Mouse (Mus musculus): ENCODE results near the gene Cpm. TPM values are rescaled to one million over a fixed set of nuclear protein-coding genes. Genes with fewer than 3 reads are reported as not detected.
"Not testable (repeated sequence)": the region's sequence is repeated elsewhere in the genome, so short reads cannot be mapped to it uniquely, and the experiment has no call there.

The Cpm gene
- total RNA-seq, 2 experiments from 2014 or later = 2.6 to 2.7 TPM

DNA sequence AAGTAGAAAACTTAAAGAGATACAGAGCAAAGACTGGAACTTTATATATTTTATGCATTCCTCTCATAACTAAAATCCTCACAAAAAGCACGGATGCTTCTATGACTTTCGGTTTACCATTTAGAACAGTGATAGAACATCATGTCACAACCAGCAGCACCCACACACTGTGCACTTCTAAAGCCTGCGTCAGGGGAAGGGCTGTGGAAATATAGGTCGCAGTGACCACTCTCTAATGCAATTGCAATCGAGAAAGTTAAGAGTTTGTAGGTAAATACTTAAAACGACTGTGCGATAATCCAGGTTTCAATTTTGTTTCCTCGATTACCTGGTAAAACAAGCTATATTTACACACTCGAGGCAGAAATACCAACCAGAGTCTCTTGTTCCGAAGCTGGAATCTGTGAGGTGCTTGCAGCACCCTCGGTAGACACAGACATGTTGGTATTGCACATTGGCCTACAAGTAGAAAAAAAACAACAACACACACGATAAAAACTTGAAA, 80.1 kb downstream of the Cpm start:
- intact Hi-C loops (cut with DNase I) = loop anchor here (10.0 kb wide), 1 partner anchor 355 kb away; no protein-coding TSS in a partner anchor
- DNase-seq = no peak

DNA sequence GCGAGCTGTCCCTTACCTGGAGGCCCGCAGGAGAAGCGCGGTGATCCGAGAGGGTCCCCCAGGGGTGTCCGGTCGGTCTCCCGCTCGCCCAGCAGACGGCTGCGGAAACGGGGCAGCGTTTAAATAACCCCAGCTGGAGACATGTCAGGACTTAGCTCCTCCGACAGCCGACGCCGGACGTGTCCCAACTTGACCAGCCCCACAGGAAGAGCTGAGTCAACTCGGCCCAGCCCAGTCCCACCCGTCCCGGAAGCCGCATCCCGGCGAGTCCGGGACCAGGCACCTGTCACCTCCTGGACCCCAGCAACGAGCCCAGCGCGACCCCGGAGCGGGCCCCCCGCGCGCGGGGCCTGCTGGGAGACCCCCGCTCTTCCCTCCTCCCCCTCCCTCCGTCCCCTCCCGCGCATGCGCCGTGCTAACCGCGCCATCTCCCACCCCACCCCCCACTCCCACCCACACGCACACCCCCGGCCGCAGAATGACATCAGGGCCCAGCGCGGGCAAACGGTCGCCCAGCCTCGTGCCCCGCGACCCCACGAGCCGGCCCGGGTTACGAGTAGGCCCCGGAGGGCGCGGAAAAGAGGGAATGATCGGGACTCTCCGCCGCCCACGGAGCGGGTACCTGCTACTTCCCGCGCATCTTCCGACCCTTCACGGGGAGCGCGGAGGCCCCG, 80.8 kb downstream of the Cpm start:
- intact Hi-C loops (cut with DNase I) = loop anchor here (10.0 kb wide), 1 partner anchor 355 kb away; no protein-coding TSS in a partner anchor
- peak; percentile 64 to 81 for DNase-seq

DNA sequence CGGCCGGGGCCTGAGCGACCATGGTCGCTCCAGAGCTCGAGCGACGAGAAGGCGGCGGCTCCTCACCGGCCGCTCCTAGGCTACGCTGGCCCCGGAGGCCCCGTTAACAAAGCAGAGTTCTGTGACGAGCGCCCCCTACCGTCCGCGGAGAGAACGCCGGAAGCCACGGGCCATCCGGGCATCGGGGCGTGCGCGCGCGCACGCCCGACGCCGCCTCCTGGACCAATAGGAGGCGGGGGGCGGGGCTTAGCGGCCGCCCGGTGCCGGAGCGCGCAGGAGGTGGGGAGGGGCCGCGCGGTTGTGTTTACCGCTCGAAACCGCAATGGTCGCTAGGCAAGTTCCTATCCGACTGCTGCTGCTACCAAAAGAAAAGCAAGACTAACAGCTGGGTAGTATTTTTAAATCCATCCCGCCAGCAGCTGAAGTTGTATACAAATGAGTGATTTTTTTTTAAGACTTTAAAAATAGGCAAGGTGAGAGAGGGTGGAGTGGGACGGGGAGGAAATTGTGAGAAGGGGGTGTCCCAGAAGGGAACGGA, 81.4 kb downstream of the Cpm start, which contains the start of gene Mdm2:
Gene Mdm2, minus strand, starts transcription at position 155 of the 538 bp plus-strand sequence.
- DNase-seq = peak; percentile 97
- intact Hi-C loops (cut with DNase I) = no loop called here

DNA sequence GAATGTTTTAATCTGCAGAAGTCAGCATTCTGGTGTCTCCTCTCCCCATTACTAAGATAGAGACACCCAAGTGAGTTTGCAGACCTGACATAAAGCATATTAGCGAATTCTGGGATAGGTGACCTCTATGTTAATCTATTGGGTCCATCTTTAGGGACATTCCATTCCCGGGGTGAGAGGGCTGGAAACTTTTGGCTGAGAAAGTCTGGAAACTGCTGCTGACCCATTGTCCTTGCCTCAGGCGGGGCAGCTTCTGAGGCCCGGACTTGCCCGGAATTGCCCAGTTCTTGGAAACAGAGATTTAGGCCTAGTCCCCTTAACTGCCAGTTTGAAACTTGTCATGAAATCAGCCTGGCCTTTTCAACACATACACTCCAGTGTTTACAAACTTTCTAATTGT, 82.1 kb downstream of the Cpm start:
- intact Hi-C loops (cut with DNase I) = no loop called here
- DNase-seq = no peak

DNA sequence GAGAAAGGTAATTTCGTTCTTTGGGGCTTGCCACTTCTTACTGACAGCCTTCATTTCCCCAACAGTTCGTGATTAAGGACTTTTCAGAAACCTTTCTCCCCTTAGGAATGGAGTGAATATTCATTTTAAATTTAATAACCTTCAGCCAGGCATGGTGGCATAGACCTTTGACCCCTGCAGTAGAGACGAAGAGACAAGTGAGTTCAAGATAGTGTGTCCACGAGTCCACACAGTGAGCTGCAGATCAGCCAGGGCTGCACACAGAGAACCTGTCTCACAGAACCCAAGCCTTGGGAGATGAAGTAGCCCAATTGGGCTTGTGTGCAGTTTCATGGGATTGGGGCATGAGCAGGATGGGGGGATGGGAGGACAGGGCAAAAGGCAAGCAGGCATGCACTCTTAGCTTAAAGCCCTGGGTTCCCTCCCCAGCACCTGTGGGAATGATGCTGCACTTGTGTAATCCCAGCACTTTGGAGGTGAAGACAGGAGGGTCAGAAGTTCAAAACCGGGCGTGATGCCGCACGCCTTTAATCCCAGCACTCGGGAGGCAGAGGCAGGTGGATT, 83.0 kb downstream of the Cpm start:
- DNase-seq = no peak
- intact Hi-C loops (cut with DNase I) = no loop called here

DNA sequence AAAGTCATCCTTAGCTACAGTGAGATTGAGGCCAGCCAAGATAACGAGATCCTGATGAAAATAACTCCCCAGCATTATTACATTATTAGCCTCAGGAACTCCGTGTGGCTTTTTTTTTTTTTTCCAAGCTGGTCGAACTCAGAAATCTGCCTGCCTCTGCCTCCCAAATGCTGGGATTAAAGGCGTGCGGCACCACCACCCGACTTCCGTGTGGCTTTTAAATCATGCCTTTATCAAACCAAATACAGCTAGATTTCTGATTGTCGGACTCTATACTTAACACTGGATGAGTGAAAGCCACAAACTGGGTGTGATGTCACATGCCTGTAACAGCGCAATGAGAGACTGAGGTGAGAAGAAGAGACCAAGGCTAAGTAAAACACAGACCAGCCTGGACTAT, 83.6 kb downstream of the Cpm start:
- intact Hi-C loops (cut with DNase I) = no loop called here
- DNase-seq = no peak

DNA sequence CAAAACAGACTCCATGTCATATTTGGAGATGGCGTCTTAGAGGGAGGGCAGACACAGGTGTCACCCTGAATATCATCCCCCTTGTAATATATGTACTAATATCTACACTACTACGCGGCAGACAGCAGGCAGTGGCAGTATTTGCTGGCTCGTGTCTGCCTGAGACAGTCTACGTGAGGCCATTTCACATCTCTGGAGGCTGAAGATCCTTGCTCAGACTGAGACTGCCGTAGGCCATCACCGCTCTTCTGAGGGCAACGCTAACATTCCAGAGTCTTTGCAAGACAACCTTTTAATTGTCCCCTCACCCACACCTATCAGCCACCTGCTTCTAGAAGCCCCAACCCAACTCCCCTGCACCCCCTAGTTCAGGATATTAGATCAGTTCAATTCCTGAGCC, 84.2 kb downstream of the Cpm start:
- no peak for DNase-seq
- intact Hi-C loops (cut with DNase I) = no loop called here

DNA sequence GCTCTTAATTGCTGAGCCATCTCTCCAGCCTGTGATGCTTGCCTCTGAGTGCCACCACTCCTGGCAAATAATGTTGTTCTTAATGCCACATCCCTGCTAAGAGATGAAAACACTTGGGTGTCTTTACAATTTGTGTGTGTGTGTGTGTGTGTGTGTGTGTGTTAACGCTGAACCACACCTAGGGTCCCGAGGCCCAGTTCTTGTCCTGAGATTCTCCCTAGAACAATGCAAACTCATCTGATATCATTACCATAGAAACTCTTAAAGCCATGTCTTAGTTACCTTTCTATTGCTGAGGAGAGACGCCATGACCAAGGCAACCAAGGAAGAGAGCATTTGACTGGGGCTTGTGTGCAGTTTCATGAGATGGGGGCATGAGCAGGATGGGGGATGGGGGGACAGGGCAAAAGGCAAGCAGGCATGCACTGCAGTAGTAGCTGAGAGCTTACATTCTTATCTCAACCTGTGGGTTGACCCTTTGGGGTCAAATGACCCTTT, 84.8 kb downstream of the Cpm start:
- intact Hi-C loops (cut with DNase I) = no loop called here
- DNase-seq = no peak

DNA sequence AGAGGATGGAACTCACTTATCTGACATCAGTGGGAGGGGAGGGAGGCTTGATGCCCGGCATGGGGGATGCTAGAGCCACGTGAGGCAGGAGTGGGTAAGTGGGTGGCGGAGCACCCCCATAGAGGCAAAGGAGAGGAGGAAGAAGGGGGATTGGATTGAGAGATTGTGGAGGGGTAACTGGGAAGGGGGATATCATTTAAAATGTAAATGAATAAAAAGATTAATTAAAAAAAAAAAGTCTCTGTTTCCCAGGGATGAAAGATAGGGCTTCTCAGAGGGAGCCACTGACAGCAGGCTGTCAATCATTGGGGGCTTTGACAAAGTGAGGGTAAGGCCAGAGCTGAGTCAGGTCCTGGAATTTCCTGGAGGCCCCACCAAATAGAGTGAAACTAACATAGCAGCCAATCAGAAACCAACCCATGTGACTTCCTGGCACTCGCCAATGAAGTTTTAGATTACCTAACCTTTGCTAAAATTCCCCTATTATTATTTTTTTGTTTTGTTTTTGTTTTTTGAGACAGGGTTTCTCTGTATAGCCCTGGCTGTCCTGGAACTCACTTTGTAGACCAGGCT, 85.7 kb downstream of the Cpm start:
- DNase-seq = no peak
- intact Hi-C loops (cut with DNase I) = no loop called here

DNA sequence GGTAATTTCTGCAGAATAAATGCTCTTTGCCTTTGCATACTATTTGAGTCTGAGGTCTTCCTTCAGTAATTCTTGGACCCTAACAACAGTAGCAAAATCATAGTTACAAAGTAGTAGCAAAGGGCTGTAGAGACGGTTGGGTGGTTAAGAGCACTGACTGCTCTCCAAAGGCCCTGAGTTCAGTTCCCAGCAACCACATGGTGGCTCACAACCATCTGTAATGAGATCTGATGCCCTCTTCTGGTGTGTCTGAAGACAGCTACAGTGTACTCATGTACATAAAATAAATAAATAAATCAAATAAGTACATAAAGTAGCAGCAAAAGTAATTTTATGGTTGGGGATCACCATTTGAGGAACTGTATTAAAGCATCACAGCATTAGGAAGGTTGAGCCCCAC, 86.4 kb downstream of the Cpm start:
- DNase-seq; intact Hi-C loops (cut with DNase I): not testable (repeated sequence)

DNA sequence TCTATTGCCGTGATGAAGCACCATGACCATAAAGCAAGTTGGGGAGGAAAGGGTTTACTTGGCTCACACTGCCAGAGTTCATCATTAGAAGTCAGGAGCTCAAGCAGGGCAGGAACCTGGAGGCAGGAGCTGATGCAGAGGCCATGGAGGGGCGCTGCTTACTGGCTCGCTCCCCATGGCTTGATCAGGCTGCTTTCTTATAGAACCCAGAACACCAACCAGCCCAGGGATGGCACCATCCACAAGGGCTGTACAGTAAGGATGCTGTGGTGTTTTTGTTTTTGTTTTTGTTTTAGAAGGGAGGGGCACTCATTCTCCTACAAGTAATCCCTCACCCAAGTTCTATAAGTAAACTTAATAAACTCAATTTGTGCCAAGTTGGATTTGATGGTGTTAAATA, 87.4 kb downstream of the Cpm start:
- intact Hi-C loops (cut with DNase I) = no loop called here

DNA sequence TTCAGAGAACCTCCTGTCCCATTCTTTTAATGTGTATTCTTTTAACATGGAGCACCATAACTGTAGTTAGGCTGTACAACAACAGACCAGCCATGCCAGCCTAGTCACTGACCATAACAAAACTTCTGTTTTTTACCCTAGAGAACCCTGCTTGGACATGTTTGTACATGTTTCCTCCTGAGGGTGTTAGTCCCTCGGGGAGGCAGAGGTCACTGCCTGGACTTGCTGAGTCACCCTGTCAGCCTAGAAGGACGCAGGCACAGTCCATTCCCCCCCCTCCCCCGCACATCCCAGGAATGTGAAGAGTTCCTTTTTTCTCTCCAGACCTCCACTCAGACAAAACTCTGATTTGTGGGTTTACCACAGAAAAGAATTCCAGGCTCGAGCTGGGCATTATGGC, 88.3 kb downstream of the Cpm start:
- DNase-seq = no peak
- intact Hi-C loops (cut with DNase I) = no loop called here

More for the DNA sequence above, 87.4 kb downstream of the Cpm start:
- no peak for DNase-seq

DNA sequence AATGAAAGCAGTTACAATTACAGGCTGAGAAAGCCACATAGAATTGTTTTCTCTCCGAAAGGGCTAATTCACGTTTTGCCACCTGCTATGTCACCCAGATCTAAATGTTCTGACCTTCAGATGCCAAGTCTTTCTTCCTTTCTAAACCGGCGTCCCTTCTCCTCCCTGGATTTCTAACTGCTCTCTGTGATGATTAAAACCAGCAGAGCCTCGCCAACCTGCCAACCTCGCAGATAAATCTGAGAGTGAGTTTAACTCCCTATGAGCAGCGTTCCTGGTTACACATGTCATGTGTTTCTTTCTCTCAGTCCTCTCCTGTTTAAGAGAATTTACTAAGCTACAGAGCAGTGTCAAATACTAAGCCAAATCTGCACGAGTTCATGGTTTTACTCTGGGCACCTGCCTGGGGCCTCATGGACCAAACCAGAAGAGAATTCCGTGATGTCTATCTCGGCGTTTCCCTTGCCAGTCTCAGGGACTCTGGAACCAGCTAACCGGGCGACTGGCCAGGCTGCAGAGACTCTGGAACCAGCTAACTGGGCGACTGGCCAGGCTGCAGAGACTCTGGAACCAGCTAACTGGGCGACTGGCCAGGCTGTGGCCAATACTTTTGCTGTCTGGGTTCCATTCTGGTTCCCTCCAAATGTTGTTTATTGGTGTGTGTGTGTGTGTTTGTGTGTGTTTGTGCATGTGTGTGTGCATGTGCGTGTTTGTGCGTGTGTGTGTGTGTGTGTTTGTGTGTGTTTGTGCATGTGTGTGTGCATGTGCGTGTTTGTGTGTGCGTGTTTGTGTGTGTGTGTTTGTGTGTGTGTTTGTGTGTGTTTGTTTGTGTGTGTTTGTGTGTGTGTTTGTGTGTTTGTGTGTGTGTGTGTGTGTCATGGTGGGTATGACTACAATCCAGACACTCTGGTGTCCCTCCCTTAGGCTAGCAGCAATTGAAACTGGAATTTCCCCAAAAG, 89.1 kb downstream of the Cpm start:
- intact Hi-C loops (cut with DNase I) = no loop called here
- peak in 1 of 2 experiments; percentile 24 for DNase-seq

DNA sequence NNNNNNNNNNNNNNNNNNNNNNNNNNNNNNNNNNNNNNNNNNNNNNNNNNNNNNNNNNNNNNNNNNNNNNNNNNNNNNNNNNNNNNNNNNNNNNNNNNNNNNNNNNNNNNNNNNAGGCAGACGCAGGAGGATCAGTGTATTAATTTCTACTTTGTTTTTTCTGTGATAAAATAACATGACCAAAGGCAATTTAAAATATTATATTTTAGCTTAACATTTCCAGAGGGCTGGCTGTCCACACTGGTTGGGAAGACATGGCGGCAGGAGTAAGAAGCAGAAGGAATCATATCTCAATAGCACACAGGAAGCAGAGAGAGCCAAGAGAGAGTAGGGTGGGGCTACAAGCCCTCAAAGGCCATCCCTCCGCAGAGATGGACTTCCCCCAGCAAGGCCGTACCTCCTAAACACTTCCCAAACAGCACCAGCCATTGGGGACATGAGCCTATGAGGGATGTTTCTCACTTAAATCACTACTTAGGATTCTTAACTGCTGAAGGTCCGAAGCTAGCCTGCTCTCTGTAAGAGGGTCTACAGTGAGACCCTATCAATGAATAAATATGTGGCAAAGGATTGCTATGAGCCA, 94.9 kb downstream of the Cpm start:
- intact Hi-C loops (cut with DNase I) = no loop called here
- no peak for DNase-seq

DNA sequence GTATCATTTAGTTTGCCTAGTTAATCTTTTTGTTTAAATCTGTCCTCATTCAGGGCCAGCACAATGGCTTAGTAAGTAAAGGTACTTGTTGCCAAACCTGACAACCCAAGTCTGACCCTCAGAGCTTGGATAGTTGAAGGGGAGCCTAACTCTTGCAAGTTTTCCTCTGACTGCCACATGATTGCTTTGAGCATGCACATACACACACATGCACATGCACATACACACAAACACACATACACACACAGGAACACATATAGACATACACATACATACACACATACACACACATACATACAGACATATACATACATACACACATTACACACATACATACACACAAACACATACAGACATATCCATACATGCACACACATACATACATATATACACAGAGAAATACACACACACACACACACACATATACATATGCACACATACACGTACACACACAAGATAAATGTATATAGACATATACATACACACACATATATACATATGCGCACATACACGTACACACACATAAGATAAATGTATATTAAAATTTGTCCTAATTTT, 95.6 kb downstream of the Cpm start:
- intact Hi-C loops (cut with DNase I) = no loop called here
- no peak for DNase-seq

DNA sequence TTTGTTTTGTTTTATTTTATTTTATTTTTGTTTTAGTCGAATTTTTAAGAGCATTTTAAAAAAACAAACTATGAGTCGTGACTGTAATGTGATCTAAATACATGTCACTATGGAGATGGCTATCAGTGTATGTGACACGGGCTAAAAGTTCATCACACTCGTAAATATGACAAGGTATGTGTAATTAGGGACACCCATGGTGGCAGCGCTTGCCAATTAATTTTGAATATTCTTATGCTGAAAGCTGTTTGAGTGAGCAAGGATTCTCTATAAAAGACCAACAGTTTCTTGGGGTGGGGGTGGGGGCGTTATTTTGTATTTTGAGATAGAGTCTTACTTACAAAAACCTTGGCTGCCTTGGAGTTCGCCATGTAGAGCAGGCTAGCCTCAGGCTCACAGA, 96.4 kb downstream of the Cpm start:
- intact Hi-C loops (cut with DNase I) = no loop called here
- DNase-seq = no peak

DNA sequence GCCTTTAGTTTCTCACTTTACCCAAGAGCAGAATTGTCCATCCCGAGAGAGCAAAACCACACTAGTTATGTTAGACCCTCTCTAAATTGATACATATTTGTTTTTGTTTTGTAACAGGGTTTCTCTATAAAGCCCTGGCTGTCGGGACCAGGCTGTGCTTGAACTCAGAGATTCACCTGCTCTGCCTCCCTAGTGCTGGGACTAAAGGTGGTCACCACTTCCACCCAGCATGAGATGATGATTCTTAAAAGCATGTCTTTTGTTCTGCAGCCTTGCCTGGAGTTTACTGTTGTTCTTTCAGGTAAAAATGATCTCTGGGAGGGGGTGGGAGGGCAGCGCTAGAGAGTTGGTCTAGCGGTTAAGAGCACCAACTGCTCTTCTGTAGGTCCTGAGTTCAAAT, 97.0 kb downstream of the Cpm start:
- intact Hi-C loops (cut with DNase I) = no loop called here
- no peak for DNase-seq

DNA sequence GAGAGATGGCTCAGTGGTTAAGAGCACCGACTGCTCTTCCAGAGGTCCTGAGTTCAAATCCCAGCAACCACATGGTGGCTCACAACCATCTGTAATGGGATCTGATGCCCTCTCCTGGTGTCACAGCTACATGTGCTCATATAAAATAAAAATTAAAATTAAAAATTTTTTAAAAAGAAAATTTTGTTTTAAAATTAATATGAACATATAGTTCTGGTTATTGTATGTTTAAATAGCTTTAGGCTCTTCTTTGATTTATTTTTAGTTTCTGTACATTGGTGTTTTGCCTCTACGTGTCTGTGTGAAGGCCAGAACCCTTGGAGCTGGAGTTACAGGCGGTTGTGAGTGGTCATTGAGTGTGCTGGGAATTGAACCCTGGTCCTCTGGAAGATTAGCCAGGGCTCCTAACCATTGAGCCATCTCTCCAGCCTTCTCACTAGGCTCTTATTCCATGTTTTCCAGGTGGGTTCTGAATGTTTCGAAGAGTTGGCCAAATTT, 97.6 kb downstream of the Cpm start:
- intact Hi-C loops (cut with DNase I) = no loop called here
- DNase-seq = no peak

DNA sequence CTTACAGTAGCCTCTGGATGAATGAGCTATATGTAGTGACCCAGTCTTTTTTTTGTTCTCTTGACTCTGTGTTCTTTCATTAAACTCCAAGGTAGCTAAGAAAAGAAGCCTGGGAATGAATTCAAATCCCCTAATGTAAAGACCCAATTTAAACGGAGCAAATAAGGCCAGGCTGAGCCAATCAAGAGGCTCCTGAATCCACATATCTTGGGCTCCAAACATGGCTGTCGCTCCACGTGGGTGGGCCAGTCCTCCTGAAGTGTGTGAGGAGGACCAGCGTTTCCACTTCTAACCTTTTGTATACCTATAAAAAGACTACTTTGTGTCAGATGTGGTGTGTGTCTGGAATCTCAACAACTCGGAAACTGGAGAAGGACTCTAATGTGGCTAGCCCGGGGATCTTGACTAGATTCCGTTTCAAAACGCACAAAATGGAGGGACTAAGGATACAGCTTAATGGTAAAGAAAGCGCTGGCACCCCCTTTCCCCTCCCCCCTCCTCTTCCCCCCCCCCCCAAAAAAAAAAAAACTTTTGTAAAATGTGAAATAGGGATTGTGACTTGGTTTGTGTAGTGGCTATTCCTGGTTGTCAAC, 98.3 kb downstream of the Cpm start:
- intact Hi-C loops (cut with DNase I) = no loop called here
- no peak for DNase-seq
